Mouse (Mus musculus) neural tube, embryonic 13.5 days (tissue): ENCODE measurements around the gene Chuk. TPM values are rescaled to one million over a fixed set of nuclear protein-coding genes. Genes with fewer than 3 reads are reported as not detected.
"Not testable (repeated sequence)": the region's sequence is repeated elsewhere in the genome, so short reads cannot be mapped to it uniquely, and the experiment has no call there.

Experiments used
- ATAC-seq: fragments of 200-750 bp; cut with Nextera tagmentation; 2 replicates; pipeline ENCODE4 v1.8.0; 2017; ENCODE audit warnings: low read depth, mild to moderate bottlenecking, moderate TSS enrichment, moderate library complexity
- H3K27ac ChIP-seq: fragments of 300-500 bp; sonication (generic); replicated peaks from 2 replicates; pipeline ENCODE4 v1.5.1; 2015; ENCODE audit warnings: moderate library complexity, mild to moderate bottlenecking, inconsistent platforms
- H3K27me3 ChIP-seq: fragments of 300-500 bp; sonication (generic); 2 replicates; pipeline ENCODE4 v1.6.1; 2015; ENCODE audit warnings: mild to moderate bottlenecking, inconsistent platforms
- H3K36me3 ChIP-seq: fragments of 300-500 bp; sonication (generic); 2 replicates; pipeline ENCODE4 v1.6.1; 2015; ENCODE audit warnings: mild to moderate bottlenecking, inconsistent platforms
- H3K4me1 ChIP-seq: fragments of 300-500 bp; sonication (generic); replicated peaks from 2 replicates; pipeline ENCODE4 v1.6.1; 2015; ENCODE audit warnings: inconsistent platforms
- H3K4me2 ChIP-seq: fragments of 300-500 bp; sonication (generic); 2 replicates; pipeline ENCODE4 v1.6.1; 2015; ENCODE audit warnings: inconsistent platforms, mild to moderate bottlenecking, moderate library complexity
- H3K4me3 ChIP-seq: fragments of 300-500 bp; sonication (generic); 2 replicates; pipeline ENCODE4 v1.5.1; 2015; ENCODE audit warnings: mild to moderate bottlenecking, inconsistent platforms
- H3K9ac ChIP-seq: fragments of 300-500 bp; sonication (generic); 2 replicates; pipeline ENCODE4 v1.6.1; 2015; ENCODE audit warnings: moderate library complexity, mild to moderate bottlenecking, inconsistent platforms
- H3K9me3 ChIP-seq: fragments of 300-500 bp; sonication (generic); 2 replicates; pipeline ENCODE4 v1.6.1; 2016; ENCODE audit warnings: inconsistent platforms
- WGBS: fragments of 180-500 bp; shearing (Covaris S2); methylation state at CpG from one replicate; pipeline ENCODE4 v1.1.7; 2015; 5-methylcytosine and 5-hydroxymethylcytosine counted together
- polyA plus RNA-seq: library from polyadenylated mRNA; unstranded; fragments of >200 nt; fragmentation: Nextera tagmentation; extraction: Ambion mirVana; gene quantifications from 2 replicates; pipeline ENCODE4 v1.2.1, GENCODE M21; 2015

The Chuk gene
- polyA plus RNA-seq, 1 experiment from 2014 or later, result 58.5 TPM

- H3K4me2 ChIP-seq, result no peak overlapping the region
- peaks cover 10% of the 10 kb centered on the region for H3K4me1 ChIP-seq
- H3K4me3 ChIP-seq, result no peak overlapping the region
- peaks cover 40% of the 10 kb centered on the region for H3K36me3 ChIP-seq
- no peaks in the 10 kb centered on the region for H3K27me3 ChIP-seq
- ATAC-seq, result no peak
- WGBS, result 91% methylated on average over 5 of the region's 5 CpGs
- H3K9me3 ChIP-seq, result no peaks in the 10 kb centered on the region
- no peak overlapping the region for H3K27ac ChIP-seq
- no peak overlapping the region for H3K9ac ChIP-seq
Observed at GRCm38 (mm10) chr19:44132917-44133316, 25.6 kb upstream of the Chuk start.

DNA sequence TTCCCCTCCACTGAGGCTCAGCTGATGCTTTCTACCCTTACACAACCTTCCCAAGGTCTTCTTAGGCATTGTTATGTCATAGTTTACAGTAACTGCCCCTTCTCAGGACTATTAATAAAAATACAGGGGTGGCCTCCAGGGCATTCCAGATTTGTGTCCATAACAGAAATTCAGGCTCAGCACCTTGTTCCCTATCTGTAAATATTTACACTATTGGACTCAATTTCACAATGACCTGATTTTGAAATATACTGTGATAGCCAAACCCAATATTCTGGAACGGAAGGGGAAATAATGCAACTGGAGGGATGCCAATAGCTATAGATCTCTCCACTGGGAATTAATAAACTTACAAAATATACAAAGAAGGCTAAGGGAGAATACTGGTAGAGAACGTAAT, 21.3 kb upstream of the Chuk start:
- ATAC-seq, result no peak
- Histone ChIP-seq H3K4me1 (no peaks in the 10 kb centered on the region), H3K9ac (no peak overlapping the region), H3K4me3 (no peak overlapping the region), H3K36me3 (peaks cover 74% of the 10 kb centered on the region), H3K27ac (no peak overlapping the region), H3K4me2 (no peak overlapping the region), H3K9me3 (no peaks in the 10 kb centered on the region), H3K27me3 (no peaks in the 10 kb centered on the region)
- 90% methylated on average over 2 of the region's 2 CpGs for WGBS

- H3K4me1 ChIP-seq, result no peaks in the 10 kb centered on the region
- WGBS, result 91% methylated on average over 10 of the region's 10 CpGs
- H3K4me2 ChIP-seq, result no peak overlapping the region
- no peak overlapping the region for H3K4me3 ChIP-seq
- H3K9ac ChIP-seq, result no peak overlapping the region
- no peaks in the 10 kb centered on the region for H3K9me3 ChIP-seq
- H3K27ac ChIP-seq, result no peak overlapping the region
- no peak for ATAC-seq
- H3K27me3 ChIP-seq, result no peaks in the 10 kb centered on the region
- H3K36me3 ChIP-seq, result peaks cover 80% of the 10 kb centered on the region
Observed at GRCm38 (mm10) chr19:44127729-44128497, 20.6 kb upstream of the Chuk start.

GRCm38 (mm10) chr19:44121137-44121536, 13.9 kb upstream of the Chuk start:
- no peaks in the 10 kb centered on the region for H3K27me3 ChIP-seq
- 91% methylated on average over 7 of the region's 7 CpGs for WGBS
- H3K9ac ChIP-seq, result no peak overlapping the region
- no peak overlapping the region for H3K27ac ChIP-seq
- H3K4me2 ChIP-seq, result no peak overlapping the region
- ATAC-seq, result no peak
- H3K9me3 ChIP-seq, result no peaks in the 10 kb centered on the region
- no peak overlapping the region for H3K4me3 ChIP-seq
- no peaks in the 10 kb centered on the region for H3K4me1 ChIP-seq
- peaks cover 87% of the 10 kb centered on the region for H3K36me3 ChIP-seq

GRCm38 (mm10) chr19:44120686-44121085, 13.4 kb upstream of the Chuk start:
- not testable (repeated sequence) for H3K4me1 ChIP-seq, H3K27ac ChIP-seq, H3K9me3 ChIP-seq, H3K4me3 ChIP-seq, H3K4me2 ChIP-seq, H3K9ac ChIP-seq, H3K27me3 ChIP-seq, ATAC-seq
- peaks cover 89% of the 10 kb centered on the region for H3K36me3 ChIP-seq
- 91% methylated on average over 9 of the region's 9 CpGs for WGBS

DNA sequence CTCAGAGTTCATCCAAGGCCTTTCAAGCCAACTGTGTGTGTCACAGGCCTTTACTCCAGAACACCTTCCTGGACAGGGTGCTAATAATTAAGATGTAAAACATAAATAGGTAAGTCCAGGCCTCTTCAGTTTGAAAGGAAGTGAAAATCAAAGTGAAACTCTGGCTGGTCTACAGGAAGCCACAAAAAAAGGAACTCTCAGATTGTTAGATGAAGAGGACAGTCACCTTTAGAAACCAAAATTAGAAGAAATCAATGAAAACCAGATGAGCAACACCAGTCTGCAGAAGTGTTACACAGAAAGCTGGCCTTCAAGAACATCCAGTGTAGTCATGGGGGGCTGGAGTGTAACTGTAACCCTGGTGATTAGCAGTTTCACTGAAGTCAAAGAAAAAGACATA, 10.5 kb upstream of the Chuk start:
- Histone ChIP-seq H3K27me3 (no peaks in the 10 kb centered on the region), H3K4me1 (no peaks in the 10 kb centered on the region), H3K27ac (no peak overlapping the region), H3K36me3 (peaks cover 87% of the 10 kb centered on the region), H3K9me3 (no peaks in the 10 kb centered on the region), H3K4me3 (no peak overlapping the region), H3K4me2 (no peak overlapping the region), H3K9ac (no peak overlapping the region)
- ATAC-seq, result no peak

DNA sequence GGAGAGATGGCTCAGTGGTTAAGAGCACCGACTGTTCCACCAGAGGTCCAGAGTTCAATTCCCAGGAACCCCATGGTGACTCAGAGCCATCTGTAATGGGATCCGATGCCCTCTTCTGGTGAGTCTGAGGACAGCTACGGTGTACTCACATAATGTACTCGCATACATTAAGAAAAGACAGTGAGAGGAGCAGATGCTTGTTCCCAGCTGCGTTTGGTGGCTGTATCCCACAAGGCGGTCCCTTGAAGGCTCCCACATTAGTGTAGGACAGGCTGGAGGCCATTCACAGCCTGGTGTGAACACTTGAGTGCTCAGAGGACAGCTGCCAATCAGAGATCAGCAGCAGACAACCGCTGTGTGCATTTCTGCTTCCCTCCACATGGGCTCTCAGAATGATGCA, 4.4 kb upstream of the Chuk start:
- H3K9ac ChIP-seq, result no peak overlapping the region
- no peak overlapping the region for H3K4me2 ChIP-seq
- no peak for ATAC-seq
- H3K4me3 ChIP-seq, result no peak overlapping the region
- no peaks in the 10 kb centered on the region for H3K27me3 ChIP-seq
- peaks cover 67% of the 10 kb centered on the region for H3K36me3 ChIP-seq
- WGBS, result 58% methylated on average over 7 of the region's 7 CpGs
- H3K4me1 ChIP-seq, result peaks cover 9% of the 10 kb centered on the region
- no peak overlapping the region for H3K27ac ChIP-seq
- H3K9me3 ChIP-seq, result no peaks in the 10 kb centered on the region

- H3K9me3 ChIP-seq, result no peaks in the 10 kb centered on the region
- H3K27ac ChIP-seq, result no peak overlapping the region
- H3K36me3 ChIP-seq, result peaks cover 59% of the 10 kb centered on the region
- H3K9ac ChIP-seq, result no peak overlapping the region
- peaks cover 22% of the 10 kb centered on the region for H3K4me1 ChIP-seq
- 90% methylated on average over 9 of the region's 9 CpGs for WGBS
- H3K27me3 ChIP-seq, result no peaks in the 10 kb centered on the region
- no peak for ATAC-seq
- H3K4me2 ChIP-seq, result no peak overlapping the region
- H3K4me3 ChIP-seq, result no peak overlapping the region
Observed at GRCm38 (mm10) chr19:44110356-44110755, 3.1 kb upstream of the Chuk start.

GRCm38 (mm10) chr19:44108996-44109395, 1.7 kb upstream of the Chuk start:
- no peak overlapping the region for H3K9ac ChIP-seq
- no peaks in the 10 kb centered on the region for H3K9me3 ChIP-seq
- no peak for ATAC-seq
- no peaks in the 10 kb centered on the region for H3K27me3 ChIP-seq
- no peak overlapping the region for H3K4me2 ChIP-seq
- no peak overlapping the region for H3K27ac ChIP-seq
- H3K4me3 ChIP-seq, result no peak overlapping the region
- peaks cover 45% of the 10 kb centered on the region for H3K36me3 ChIP-seq
- peaks cover 31% of the 10 kb centered on the region for H3K4me1 ChIP-seq

- H3K27ac ChIP-seq, result 0 out of 2 replicates have a peak overlapping the region, but pooled peaks have one; percentile 13
- H3K9ac ChIP-seq, result peak overlapping the region; percentile 98
- peak; percentile 29; the same call in 1 of the 2 replicates for ATAC-seq
- WGBS, result 28% methylated on average over 22 of the region's 22 CpGs
- H3K36me3 ChIP-seq, result peaks cover 35% of the 10 kb centered on the region
- H3K4me3 ChIP-seq, result peak overlapping the region; percentile 85
- no peaks in the 10 kb centered on the region for H3K9me3 ChIP-seq
- peak overlapping the region; percentile 82 for H3K4me2 ChIP-seq
- H3K27me3 ChIP-seq, result no peaks in the 10 kb centered on the region
- H3K4me1 ChIP-seq, result peaks cover 31% of the 10 kb centered on the region
Observed at GRCm38 (mm10) chr19:44107661-44108521, 611 bp upstream of the Chuk start.

GRCm38 (mm10) chr19:44104393-44104792, 2.9 kb downstream of the Chuk start:
- H3K9ac ChIP-seq, result 0 out of 2 replicates have a peak overlapping the region, but pooled peaks have one; percentile 22
- WGBS, result 90% methylated on average over 1 of the region's 1 CpGs
- no peak overlapping the region for H3K4me3 ChIP-seq
- H3K4me2 ChIP-seq, result no peak overlapping the region
- H3K9me3 ChIP-seq, result no peaks in the 10 kb centered on the region
- H3K27ac ChIP-seq, result no peak overlapping the region
- no peaks in the 10 kb centered on the region for H3K27me3 ChIP-seq
- ATAC-seq, result no peak
- H3K36me3 ChIP-seq, result peaks cover 23% of the 10 kb centered on the region
- H3K4me1 ChIP-seq, result peaks cover 31% of the 10 kb centered on the region

GRCm38 (mm10) chr19:44103001-44103400, 4.3 kb downstream of the Chuk start:
- H3K4me2 ChIP-seq, result no peak overlapping the region
- H3K4me1 ChIP-seq, result peaks cover 27% of the 10 kb centered on the region
- H3K4me3 ChIP-seq, result no peak overlapping the region
- H3K36me3 ChIP-seq, result peaks cover 29% of the 10 kb centered on the region
- no peak overlapping the region for H3K27ac ChIP-seq
- WGBS, result 78% methylated on average over 3 of the region's 3 CpGs
- no peak overlapping the region for H3K9ac ChIP-seq
- H3K27me3 ChIP-seq, result no peaks in the 10 kb centered on the region
- no peaks in the 10 kb centered on the region for H3K9me3 ChIP-seq
- no peak for ATAC-seq
